Mouse (Mus musculus): ENCODE data around the gene Zdhhc1.

- TF ChIP-seq CTCF (IDR thresholded peaks at IDR 0.05; ENCODE audit: control insufficient read depth, insufficient read depth, insufficient replicate concordance, low read depth, low read length) (no peak), POLR2A (IDR thresholded peaks at IDR 0.05; ENCODE audit: control insufficient read depth, low read depth, low read length) (no peak)
Observed at GRCm38 (mm10) chr8:105482123-105482522, 14.6 kb downstream of the Zdhhc1 start.

Data from testis, adult 2 months (tissue).